Mouse (Mus musculus) layer of hippocampus, postnatal 25 days (tissue): ENCODE results near the gene Hmgb1. TPM values are rescaled to one million over a fixed set of nuclear protein-coding genes. Genes with fewer than 3 reads are reported as not detected.

Experiments
- DNase-seq, 2 experiments: peaks; one replicate each; pipeline ENCODE4 v3.0.0; 2022; ENCODE audit warnings: mixed read lengths in 2 of 2, low spot score in 1 of 2; ENCODE audit errors: extremely low spot score in 1 of 2
- total RNA-seq, 2 experiments: library from RNA; stranded (reverse); gene quantifications; 2 replicates each; pipeline ENCODE4 v1.2.3; 2021

Gene Hmgb1
- 100 to 1,000 TPM; 139 to 159 TPM for total RNA-seq

DNA sequence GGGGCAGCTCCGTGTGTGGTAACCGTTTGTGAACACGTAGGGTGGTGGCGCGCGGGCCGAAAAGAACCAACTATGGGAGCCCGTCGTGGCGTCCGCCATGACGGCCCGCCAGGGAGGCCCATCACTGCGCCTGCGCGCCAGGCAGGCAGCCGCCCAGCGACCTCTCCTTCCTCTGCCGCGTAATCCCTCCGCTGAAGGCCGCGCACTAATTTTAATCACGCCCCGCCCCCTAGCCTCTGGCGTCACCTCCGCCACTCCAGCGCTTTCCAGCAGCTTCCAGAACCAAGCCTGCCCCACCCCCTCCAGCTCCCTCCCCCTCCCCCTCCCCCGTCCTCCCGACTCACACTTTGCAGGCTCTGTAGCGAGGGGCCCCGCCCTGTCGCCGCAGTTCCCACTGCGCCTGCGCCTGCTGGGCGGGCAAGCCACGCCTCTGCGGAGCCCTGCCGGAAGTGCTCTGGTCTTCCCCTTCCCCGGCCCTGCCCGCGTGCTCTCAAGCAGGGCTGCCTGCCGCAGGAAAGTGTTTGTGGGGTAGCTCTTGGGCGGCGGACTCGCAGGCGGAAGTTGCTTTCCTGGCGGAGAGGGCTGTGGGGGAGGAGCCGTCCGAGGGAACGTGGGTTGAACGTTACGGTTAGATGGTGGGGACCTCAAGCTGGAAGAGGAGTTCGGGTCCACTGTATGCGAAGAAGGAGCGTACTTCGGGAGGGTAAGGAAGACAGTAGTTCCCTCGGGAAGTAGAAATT is at the start of gene Hmgb1, which contains the start of gene Uspl1:
TSS of gene Hmgb1 (minus strand) at position 386 of the 740 bp plus-strand sequence.
TSS of gene Uspl1 (plus strand) at position 247 of the 740 bp plus-strand sequence.
- DNase-seq, result peak; percentile 98 to 99

GRCm38 (mm10) chr5:149229619-149230339 is 45.5 kb upstream of the Hmgb1 start:
- no peak for DNase-seq

- DNase-seq, result peak; percentile 99 to 100
These were observed 44.7 kb upstream of the Hmgb1 start for GRCm38 (mm10) chr5:149228700-149229618.

DNA sequence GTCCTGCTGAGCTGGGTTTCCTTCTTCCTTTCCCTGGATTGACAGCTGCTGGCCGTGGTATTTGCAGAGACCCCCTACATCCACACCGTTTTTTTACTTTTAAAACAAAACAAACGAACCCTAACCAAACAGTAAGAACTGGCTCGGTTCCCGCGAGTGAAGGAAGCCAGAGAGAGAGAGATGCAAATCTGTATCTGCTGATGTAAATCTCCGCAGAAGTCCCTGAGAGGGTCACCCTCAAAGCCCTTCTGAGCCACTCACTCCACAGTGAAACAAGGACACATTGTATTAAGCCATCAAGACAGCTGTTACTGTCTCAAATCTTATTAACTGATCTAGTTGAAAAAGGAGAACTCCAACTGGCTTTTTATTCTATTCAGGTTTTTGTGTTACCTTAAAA is 40.4 kb upstream of the Hmgb1 start:
- no peak for DNase-seq

GRCm38 (mm10) chr5:149221355-149221754 is 37.1 kb upstream of the Hmgb1 start:
- DNase-seq, result no peak

- DNase-seq, result no peak
These were observed 35.2 kb upstream of the Hmgb1 start for GRCm38 (mm10) chr5:149219493-149219892.

- DNase-seq, result no peak
These were observed 33.5 kb upstream of the Hmgb1 start for GRCm38 (mm10) chr5:149217524-149218357.

GRCm38 (mm10) chr5:149215540-149215939 is 31.3 kb upstream of the Hmgb1 start:
- DNase-seq, result no peak

- DNase-seq, result no peak
These were observed 28.5 kb upstream of the Hmgb1 start for GRCm38 (mm10) chr5:149212806-149213205.

DNA sequence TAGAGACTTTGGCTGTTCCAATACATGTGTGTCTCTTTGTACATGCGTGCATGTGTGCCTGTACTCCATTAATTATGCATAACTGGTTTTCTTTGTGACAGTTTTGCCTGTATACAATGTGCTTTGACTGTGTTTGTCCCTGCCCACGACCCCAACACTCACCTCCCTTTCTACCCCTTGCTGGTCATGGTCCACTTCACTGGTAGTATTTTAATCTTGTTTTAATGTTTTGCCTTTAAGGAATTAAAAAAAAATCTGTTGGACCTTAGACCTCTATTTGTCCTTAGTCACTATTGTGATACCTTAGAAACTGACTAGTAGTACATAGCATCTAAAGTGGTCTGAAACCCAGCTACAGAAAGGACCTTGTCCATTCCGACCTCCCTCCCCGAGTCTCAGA is 26.8 kb upstream of the Hmgb1 start:
- no peak for DNase-seq

DNA sequence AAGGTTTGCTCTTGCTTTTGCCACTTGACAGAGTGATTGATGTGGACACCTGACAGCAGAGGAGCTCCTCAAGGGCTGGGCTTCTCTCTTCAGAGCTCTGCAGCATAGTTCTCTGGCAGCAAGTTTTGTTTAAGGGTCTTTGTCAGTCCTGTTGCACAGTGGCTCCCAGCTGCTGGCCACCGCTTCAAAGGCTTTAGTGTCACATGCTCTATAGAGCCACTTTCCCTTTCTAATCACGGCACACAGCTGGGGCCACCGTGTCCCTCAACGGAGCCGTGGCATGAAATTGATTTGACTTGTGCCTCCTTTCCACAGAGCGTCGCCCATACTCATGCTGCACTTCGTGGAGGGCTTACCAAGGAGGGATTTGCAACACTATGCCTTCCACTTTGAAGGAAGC is 25.0 kb upstream of the Hmgb1 start:
- no peak for DNase-seq

DNA sequence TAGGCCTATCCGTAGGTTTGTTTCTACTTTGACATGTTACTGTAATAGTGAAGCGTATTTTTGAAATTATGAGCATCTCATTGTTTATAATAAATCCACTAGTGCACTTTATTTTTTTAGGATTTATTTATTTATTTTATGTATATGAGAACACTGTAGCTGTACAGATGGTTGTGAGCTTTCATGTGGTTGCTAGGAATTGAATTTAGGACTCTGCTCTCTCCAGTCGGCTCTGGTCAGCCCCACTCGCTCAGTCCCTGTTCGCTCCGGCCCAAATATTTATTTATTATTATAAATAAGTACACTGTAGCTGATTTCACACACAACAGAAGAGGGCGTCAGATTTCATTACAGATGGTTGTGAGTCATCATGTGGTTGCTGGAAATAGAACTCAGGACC is 24.5 kb upstream of the Hmgb1 start:
- DNase-seq, result no peak

DNA sequence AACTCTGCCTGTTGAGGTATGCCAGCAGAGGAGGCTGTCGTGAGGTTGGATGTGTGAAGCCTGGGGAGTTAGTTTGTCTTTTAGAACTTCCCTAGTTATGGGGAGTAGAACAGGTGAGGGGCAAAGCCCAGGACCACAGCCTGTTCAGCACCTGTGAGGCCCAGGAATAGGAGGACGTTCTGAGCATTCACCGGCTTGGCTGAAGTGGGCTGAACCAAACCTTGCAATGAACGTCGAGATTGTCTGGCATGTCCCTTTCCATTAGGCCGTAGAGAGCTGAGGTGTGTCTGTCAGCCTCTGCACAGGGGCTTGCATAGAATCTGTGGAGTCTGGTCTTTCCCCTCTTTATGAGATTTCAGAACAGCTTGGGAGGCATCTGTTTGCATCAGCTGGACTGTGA is 23.4 kb upstream of the Hmgb1 start:
- DNase-seq, result no peak

DNA sequence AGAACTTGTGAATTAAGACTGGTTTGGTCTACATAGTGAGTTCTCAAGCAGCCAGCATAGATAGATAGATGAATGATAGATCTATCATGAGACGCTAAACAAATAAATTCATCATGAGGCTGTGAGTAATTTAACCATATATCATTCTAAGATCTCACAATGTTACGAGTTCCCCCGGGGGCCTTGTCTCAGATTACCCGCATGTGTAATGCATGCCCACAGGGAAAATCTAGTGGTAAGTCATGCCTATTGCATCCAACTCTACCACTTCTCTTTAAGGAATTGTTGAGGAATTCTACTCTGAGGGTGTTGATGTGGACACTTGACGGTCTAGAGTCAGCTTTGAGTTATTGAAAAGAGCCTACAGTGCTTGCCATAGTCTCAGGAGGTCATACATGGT is 22.0 kb upstream of the Hmgb1 start:
- DNase-seq, result no peak

DNA sequence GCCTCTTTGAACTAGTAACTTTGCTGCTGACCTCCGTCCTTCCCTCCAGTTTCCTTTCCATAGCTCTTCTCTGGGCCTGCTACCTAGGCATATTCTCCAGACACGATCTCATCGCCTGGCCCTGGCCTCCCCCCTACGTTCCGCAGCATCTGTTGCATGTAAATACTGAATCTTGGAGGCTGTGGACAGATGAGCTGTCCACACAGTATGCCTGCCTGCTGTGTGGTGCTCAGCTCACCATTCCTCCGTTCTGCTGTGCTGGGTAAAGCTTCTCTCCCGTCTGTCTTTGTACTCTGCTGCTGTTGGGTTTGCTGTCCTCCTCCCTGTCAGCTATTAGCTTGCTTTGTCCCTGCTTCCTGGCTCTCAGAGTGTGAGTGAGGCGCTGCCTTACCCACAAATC is 21.0 kb upstream of the Hmgb1 start:
- DNase-seq, result no peak

- DNase-seq, result no peak
These were observed 20.5 kb upstream of the Hmgb1 start for GRCm38 (mm10) chr5:149204822-149205221.

GRCm38 (mm10) chr5:149203796-149204375 is 19.6 kb upstream of the Hmgb1 start:
- no peak for DNase-seq

DNA sequence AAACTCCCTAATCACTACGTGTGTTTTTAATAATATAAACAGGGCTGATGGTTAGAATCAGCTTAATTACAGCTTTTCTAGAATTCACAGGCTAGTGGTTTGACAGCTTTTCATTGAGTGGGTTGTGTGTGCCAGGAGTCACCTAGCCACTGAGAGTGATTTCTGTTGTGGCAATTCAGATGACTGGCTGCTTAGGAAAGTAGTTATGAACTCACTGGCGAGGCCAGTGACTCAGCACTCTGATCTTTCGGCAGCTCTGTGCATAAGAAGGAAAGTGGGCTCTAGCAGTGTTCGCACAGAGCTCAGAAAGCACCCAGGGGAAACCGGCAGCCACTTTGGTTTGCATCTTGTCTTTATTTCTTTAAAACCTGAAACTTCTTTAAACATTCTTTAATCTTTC is 18.7 kb upstream of the Hmgb1 start:
- DNase-seq, result no peak

DNA sequence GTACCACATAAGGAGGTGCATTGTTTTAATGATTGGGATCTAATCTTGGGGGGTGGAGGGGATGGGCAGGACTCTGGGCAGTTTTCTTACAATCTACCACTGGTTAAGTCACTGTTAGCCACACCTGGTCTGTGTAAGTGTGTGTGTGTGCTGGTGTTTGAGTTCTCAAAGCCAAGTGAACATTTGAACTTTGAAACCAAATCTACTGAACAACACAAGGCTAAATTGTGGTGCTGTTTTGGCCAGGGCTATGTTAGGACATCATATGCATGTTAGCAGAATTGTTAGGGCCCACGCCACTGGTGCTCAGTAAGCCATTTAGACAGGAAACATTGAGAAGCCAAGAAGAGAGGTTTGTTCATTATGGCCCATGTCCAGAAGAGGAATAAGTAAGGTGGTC is 14.5 kb upstream of the Hmgb1 start:
- no peak for DNase-seq

GRCm38 (mm10) chr5:149196611-149197010 is 12.3 kb upstream of the Hmgb1 start:
- no peak for DNase-seq
